Mouse (Mus musculus): ENCODE results near the gene Gm17087.

Gene Gm17087

DNA sequence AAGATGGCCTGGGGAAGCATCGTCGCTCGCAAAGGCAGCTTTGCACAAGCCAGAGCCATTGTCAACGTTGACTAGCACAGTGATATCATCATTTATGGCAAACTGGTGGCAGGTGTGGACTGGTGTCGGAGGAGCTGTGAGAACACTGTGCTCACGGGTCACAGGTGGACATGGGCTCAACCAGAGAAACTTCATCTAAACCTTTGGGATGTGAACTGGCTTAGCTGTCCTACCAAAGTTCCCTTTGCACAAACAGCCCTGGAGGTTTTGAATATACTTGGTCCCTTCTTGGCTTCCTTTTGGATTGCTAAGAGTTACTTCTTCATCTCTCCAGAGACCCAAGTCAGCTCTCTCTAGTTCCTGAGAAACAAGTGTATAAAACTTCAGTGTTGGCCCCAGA is at the start of gene Gm17087:
Gm17087 (minus strand) TSS at position 101 of the 400 bp plus-strand sequence.
- no peak for DNase-seq (ENCODE audit: low spot score)

DNA sequence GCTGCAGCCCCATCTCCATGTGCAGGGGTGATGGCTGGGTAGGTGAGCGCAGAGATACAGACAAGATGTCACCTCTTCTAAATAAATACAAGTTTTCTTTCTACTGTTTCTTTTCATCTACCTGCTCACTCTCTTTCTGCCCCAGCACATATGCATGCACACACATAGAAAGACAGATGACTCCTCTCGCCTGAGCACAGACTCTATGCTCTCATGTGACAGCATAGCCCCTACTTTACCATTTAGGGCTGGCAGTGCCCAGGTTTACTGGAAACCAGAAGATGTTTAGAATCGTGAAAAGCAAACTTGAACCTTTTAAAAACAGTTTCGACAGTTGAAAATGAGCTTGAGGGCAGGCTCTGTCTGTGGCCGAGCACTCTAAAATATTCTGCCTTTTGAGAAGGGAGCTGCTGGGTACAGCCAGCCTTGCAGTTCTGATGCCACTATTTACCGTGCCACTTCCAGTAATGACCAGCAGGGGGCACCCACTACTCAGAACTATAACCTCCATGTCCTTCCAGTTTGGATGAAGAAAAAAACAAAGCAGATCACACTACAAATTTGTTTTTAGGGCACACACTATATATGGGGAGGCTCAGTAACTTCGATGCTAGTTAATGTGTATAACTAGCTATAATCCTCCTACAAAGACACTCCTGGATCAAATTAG is 47.3 kb upstream of the Gm17087 start:
- DNase-seq (ENCODE audit: low spot score): peak; percentile 86

DNA sequence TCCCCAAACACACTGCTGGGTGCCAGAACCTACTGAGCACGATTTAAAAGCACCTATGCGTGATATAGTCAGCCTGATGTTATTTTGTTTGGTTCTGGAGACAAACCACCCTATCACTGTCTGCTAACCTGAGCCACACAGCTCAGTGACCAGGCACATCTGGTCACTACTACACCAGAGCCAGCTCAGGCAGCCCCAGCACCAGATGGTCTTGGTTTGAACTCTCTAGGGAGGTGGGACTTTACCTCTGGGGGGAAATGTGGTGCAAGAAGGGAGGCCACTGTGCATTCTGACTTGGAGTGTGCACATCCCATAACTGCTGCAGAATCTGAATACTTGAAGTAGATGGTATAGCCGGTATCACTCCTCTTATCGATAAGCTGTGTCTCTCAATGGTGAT is 45.2 kb upstream of the Gm17087 start:
- DNase-seq (ENCODE audit: low spot score): no peak

DNA sequence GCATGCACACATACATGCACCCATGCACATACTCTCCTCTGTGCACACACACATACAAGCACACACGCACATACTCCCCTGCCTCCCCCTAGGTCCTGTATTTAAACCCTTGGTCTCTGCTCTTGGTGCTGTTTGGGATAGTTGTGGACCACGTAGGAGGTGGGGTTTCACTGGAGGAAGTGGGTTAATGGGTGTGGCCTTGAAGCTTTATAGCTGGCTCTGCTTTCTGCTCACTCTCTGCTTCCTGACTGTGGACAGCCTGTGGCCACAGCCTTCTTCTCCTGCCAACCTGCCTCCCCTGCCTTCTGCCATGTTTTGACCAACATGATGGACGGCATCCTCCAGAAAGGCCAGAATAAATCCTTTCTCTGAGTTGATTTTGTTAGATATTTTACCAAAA is 39.9 kb upstream of the Gm17087 start:
- DNase-seq (ENCODE audit: low spot score): no peak

DNA sequence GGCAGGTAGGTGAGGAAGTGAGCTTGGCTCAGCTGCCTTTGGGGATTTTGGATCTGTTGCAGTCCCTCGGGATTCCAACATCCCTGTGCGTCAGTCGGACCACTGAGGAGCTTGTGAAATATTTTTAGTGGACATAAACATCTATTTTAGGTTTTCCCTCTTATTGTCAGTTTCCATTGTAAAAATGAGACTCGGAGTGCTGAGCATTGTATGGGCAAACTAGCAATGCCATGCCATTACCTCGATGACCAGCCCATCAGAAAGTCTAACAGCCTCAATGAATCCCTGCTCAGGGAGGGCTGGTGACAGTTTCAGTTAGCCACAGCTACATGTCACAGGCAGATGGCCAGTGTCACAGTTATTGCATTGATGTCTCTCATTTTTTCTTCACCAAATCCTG is 39.2 kb upstream of the Gm17087 start:
- DNase-seq (ENCODE audit: low spot score): no peak

DNA sequence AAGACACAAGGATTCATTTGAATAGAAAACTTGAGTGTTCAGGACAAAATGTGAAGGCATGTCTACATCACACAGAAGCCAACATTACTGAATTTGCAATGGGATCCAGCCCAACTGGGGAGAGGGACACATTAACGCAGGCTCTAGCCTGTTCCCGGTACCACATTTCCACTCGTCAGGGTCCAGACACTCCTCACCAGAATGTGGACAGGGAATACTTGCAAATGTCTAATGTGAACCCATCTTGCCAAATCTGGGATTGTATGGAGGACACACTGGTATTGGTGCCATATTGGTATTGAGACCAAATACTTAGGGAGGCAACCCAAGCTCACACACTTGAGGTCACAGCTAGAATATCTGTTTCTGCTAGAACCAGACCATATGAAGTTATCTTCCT is 36.2 kb upstream of the Gm17087 start:
- no peak for DNase-seq (ENCODE audit: low spot score)

DNA sequence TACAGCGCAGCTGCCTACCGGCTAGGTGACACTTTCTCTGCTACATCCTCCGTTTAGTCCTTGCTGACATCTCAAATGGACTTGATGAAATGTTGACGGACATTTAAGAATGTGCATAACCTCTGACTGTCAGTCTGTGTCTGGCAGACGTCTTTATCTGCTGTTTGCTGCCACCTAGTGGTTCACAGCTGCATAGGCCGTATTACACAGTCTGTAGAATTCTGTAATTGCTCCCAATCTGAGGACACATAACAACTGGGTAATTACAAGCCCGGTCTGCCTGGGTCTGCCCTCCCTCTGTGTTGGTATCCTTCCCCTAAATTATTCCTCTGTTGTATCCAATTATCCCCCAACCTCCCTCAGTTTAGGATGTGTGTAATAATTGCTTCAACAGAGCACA is 31.0 kb upstream of the Gm17087 start:
- peak; percentile 56 for DNase-seq (ENCODE audit: low spot score)

DNA sequence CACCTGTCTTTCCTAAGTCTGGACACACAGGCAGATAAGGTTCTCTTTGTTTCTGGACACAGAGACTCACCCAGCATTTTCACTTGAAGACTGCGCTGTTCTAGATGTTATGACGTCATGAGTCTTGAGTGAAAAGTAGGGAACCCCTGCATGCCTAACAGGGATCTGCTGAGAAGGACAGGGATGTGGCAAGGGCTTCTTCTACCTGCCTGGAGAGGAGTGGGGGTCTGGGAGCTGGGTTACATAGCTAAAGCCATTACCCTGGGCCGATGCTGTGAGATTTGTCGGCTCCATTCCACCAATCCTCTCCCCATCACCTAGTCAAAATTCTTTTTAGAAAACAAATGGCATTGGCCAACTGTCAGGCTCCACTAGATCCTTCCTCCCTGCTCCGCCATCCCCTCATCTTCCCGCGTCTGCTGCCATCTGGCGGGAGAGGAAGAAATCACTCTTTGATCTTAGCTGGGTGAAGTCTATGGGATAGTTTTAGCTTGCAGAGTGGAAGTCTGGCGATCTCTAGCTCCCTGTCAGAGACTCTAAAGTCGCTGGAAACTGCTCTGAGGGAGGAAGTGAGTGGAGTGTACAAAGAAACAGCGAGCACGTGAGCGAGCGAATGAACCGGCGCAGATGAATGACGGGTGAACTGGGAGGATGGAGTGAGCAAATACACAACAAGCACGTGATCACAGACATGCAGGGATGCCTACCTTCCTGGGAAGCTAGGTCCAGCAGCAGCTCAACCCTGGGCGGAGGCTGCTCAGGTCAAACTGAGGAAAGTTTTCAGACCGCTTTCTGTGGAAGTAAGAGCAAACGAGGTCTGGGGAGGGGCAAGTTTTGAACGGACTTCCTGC is 25.9 kb upstream of the Gm17087 start:
- peak; percentile 51 for DNase-seq (ENCODE audit: low spot score)

DNA sequence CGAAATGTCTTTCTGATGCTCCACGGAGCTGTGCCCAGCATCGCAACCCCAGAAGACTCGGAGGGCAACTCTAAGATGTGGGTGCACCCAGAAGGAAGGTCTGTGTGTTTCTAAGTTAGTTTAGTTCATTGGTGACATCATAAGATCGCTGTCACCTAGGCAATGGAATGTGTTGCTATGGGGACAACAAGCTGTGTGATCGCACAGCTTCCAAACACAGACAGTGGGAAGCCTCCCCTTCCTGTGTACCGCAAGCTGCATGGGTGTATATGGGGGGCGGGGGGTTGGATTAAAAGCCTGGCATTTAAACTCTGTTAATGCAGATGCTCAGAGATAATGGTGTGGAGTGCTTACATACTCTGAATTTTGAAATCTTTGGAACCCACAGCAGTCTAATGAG is 14.8 kb upstream of the Gm17087 start:
- no peak for DNase-seq (ENCODE audit: low spot score)

DNA sequence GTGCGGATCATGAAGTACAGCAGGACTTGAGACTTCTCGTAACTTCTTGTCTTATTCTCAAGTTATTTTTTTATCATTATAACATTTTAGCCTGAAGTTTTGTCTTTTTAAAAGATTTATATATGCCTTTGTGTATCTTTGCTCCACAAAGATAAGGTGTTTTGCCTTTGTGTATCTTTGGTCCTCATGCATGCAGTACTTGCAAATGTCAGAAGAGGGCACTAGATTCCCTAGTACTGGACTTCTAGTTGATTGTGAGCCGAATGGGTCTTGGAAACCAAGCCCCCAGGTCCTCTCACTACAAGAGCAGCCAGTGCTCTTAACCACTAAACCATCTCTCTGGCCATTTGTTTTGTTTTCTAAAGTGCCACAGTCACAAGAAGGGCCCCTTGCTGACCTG is 13.6 kb upstream of the Gm17087 start:
- DNase-seq (ENCODE audit: low spot score): peak; percentile 33

DNA sequence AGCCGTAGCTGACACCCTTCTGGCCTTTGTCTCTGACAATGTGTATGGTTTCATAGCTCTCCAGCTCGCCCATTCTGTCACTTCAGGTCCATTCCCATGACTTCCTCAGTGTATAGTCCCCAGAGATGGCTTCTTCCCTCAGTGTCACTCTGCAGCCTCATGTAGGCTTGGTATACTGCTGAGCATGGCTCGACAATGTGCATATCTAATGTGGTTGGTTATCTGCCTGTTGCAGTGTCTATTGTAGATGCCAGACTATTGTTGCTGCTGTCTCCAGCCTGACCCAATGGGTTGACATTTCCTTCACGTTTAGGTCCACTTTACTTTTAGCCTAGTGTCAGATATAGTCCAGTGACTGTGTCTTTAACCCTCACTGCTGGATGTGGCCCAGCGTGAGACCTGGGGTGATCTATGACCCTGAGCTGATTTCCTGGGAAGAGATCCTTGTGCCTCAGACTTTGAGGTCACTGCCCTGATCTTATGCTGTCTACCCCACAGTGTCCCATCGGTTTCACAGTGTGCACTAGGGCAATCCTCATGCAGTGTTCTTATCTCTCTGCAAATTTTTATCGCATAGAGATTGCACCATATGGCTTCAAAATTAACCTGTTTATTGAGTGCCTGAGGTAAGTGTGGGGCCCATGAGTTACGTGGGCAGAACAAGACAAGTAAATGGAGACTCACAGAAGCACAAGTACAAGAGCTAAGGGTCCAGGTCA is 7.0 kb upstream of the Gm17087 start:
- no peak for DNase-seq (ENCODE audit: low spot score)

DNA sequence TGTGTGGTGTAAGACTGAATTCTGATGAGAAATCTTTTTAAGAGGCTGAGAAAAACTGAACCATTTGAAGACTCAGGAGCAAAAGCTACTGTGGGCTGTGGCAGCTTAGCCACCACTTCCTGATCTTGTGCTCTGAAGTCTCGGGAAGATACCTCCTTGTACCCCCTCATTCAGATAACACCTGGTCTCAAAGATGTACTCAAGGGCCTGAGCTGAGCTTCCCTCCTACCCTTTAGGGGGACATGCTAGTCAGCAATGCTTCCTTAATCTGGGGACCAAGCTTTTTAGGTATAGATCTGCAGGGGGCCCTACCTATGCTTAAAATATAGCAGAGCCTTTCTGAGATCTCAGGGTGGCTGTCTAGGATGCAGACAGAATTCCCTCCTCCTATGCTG is 3.9 kb downstream of the Gm17087 start:
- no peak for DNase-seq (ENCODE audit: low spot score)

DNA sequence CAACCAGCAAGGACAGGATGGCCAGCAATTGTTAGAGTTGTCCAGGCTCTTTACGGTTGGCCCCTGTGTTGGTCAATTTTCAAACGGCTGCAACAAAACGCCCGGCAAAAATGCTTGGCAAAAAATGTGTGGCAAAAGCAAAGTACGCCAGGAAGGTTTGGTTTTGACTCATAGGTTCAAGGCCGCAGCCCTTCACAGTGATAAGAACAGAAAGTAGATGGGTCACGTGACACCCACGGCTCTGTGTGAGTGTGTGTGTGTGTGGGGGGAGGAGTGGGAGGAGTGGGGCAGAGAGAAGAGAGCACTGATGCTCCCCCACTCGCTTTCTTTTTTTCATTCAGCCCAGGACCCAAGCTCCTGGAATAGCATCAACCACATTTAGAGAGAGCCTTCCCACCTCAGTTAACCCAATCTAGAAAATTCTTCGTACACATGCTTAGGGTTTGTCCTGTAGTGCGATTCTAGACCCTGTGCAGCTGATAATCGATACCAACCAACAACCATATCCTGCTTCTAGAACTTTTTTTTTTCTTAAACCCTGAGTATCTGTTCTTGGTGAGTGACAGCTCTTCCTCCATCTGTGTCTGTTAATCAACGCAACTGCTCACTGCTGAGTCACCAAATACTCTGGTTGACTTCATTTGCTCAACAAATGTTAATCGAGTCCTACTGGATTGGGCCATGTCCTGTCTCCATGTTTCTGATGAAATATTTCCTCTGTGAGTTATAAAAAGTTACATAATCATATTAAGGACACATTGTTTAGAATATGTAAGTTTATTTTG is 4.5 kb downstream of the Gm17087 start:
- DNase-seq (ENCODE audit: low spot score): no peak

DNA sequence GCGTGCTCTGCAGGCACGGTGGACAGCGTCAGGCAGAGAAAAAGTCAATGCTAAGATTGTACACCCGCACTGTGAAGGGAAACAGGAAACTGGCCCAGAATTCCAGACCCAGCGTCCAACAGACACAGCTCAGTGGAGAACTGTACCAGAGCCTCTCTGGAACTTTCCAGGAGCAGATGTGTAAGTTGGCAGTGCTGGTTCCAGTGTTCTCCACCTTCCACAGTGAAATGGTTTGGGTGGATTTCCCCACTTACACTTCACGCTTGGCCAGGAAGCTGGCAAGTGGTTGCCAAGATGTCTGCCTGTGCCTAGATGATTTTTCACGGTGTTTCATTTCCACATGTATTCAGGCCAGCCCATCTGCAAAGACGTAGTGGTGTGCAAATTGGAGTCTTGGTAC is 8.8 kb downstream of the Gm17087 start:
- no peak for DNase-seq (ENCODE audit: low spot score)

DNA sequence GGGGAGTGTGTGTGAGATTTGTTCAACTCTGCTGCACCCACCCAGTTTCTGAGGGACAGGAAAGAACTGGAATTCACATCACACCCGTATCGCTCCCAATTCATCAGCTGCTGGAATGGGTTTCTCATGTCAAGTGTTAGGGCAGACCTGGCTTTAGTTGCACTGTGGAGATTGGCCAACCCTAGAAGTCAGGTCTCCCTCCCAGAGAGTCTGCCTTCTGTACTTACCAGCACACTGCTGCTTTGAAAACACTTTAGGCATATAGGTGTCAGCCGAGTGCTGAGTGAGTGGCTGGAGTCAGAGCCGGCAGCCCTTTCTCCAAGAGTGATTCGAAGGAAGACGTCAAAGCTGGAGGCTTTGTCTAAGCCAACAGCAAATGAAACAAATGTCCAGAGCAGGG is 10.5 kb downstream of the Gm17087 start:
- DNase-seq (ENCODE audit: low spot score): no peak

DNA sequence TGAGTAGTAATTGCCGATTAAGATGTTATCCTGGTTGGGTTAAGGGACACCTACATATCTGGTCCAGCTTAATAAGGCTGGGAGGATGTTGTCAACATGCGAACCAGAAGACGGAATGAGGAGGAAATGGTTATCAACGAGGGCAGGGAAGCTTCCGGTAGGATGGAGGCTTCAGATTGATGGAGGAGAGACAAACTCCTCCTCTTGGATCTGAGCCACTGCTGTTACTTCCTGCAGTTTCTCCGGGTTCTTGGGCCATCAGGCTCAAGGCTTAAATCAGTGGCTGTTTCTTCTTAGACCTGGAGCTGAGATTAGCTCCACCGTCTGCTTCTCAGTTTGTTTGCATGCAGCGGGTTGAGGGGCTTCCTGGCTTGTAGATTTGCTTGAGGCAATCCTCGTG is 11.0 kb downstream of the Gm17087 start:
- no peak for DNase-seq (ENCODE audit: low spot score)

DNA sequence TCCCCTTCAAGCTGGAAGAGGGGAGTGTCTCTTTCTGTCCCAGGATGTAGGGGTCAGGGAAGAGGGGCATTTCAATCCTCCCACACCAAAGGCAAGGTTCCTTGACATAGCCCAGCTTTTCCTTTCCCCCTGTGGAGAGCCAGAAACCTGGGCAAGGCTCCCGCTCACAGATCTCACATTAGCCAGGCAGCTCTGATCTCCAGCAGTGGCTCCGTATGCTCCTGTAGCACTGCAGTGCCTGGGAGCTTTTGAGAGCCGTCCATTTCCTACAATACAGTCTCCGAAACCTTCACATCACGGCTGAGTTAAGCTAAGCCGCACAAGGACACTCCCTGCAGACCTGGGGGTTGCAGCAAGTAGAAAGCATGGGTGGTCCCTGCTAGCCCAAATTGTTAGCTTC is 12.5 kb downstream of the Gm17087 start:
- DNase-seq (ENCODE audit: low spot score): no peak

DNA sequence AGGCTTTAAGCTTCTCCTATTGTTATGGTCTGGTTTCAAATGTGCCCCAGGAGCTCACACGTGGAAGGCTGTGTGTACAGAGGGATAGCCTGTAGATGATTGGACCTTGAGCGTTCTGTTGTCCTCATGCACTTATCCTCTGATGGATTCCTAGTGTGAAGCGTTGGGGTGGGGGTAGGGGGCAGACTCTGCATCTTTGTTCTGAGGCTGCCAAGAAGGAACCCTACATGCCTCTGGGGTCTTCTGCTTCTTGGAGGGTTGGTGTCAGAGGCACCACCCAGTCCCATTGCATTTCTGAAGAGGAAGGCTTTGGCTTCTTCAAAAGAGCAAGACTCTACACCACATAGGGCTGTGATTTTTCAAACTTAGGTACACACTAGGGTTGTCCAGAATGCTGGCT is 13.1 kb downstream of the Gm17087 start:
- no peak for DNase-seq (ENCODE audit: low spot score)

DNA sequence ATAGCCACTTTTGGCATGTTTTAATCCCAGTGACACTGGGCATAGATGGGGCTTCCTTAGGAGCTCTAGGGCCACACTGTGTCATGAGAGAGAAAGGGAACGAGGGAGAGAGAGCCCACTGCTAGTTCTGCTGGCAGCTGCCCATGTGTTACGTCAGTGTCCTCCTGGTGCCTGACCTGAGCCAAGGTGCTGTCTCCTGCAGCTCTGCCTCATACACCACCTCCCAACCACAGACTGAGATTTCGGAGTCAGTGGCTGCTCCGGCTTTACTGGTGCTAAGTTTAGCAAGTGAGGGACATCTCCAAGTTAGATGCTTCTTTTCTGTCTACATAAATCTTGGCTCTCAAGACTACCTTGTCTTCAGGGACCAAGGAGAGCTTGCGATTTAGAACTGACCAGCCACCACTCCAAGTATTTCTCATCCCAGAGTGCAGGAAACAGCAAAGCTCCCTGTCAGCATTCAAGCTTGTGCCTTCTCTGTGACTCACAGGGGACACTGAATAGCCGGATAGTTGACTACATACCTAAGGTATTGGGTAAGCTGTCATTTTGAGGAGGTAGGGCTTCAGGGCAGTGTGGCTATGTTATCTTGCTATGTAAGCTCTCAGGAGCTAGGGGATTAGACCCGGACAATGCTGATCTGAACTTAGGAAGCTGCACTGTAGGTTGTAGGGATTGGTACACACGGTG is 14.3 kb downstream of the Gm17087 start:
- DNase-seq (ENCODE audit: low spot score): no peak

DNA sequence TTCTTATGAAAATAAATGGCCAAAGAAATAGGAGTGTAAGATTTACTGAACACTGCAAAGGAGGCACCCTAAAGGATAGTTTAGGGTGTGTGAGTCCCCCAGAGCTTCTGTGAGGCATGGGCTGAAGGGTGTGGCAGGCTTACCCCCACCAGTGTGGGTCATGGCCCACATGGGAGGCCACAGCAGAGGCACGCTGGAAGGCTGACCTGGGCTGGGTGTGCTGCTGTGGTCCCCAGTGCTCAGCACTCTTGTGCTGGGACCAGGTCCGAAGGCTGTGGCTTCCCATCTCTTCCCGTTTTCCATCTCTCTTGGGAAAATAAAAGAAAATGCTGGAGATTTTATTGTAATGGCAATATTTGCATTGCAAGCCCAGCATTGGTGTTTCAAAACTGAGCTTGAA is 15.1 kb downstream of the Gm17087 start:
- DNase-seq (ENCODE audit: low spot score): no peak

DNA sequence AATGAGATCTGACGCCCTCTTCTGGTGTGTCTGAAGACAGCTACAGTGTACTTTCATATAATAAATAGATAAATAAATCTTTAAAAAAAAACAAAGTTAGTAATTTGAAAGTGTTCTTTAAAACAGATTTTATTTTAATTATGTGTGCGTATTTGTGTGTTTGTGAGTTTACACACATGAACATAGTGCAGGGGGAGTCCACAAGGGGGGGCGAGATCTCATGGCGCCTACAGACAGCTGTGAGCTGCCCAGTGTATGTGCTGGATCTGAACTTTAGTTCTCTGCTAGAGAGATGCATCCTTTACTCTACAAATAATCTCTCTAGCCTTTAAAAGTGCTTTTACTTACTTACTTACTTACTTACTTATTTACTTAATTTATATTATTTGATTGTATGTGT is 18.0 kb downstream of the Gm17087 start:
- DNase-seq (ENCODE audit: low spot score): no peak

DNA sequence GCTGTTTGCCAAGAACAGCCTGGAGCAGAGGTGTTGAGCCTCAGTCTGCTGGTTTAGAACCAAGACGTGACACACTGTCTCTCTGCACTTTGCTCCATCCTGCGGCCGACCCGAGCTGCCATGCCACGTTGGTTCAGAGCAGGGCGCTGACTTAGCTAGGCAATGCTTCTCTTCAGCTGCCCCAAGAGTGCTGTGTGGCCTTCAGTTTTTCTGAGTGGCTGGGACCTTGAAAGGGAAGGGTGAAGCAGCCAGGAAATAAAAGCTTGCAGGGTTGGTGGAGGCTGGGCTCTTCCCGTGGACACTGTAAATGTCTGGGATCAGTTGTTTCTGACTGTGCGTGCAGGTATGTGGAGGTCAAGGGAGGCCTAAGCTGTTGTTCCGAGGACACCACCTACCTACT is 20.4 kb downstream of the Gm17087 start:
- DNase-seq (ENCODE audit: low spot score): no peak
